29 mouse cellular contexts compared by ENCODE assay signal in the genomic region with DNA sequence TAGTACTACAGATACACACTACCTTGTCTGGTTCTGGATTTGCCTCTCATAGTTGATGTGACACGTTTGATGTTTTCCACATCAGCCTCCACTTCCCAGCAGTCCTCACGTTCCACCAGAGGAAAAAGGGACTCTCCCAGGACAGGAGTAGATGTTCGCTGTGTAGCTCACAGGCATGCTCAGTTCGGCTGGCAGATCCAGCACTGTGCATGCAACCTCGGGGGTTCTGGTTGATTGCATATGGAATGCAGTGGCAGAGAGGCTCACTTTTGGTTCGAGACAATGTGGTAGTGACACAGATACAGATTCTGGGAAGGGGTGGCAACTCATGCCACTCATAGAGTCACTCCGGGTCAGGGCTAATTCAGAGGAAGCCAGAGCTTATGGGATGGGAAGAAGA. TPM values are rescaled to one million over a fixed set of nuclear protein-coding genes. Genes with fewer than 3 reads are reported as not detected.
A peak's percentile ranks its signal among the peaks of the same experiment; 100 is the strongest.
DNase-seq lines count a peak whose midpoint lies in the region; ATAC-seq and TF ChIP-seq lines count a peak whose summit lies in the region.
"Had no signal": no experiment of that assay in that cellular context is flagged by ENCODE, and none has a peak within 500 bp of the region (broad histone marks: within the 10 kb centered on the region; RNA-seq: fewer than 3 reads in every experiment).

No protein-coding gene starts in this region.

- no peak overlapping the region for H3K9ac ChIP-seq in kidney, embryonic 14.5 days (ENCODE audit: low read depth, low read length)
- H3K9ac ChIP-seq in kidney, postnatal 0 days (ENCODE audit: low read depth, low read length) = no peak overlapping the region
- no peak overlapping the region for H3K9ac ChIP-seq in kidney, embryonic 15.5 days
- H3K9ac ChIP-seq: embryonic facial prominence, embryonic 13.5 days; embryonic facial prominence, embryonic 15.5 days; forebrain, embryonic 12.5 days had no signal

- WGBS in kidney, embryonic 14.5 days = 51% methylated on average over 7 of the region's 7 CpGs
- WGBS in kidney, postnatal 0 days = 31% methylated on average over 7 of the region's 7 CpGs
- WGBS in kidney, embryonic 15.5 days = 60% methylated on average over 7 of the region's 7 CpGs

- no peak overlapping the region for H3K27ac ChIP-seq in kidney, embryonic 14.5 days (ENCODE audit: low read depth, low read length)
- H3K27ac ChIP-seq in kidney, postnatal 0 days = no peak overlapping the region
- H3K27ac ChIP-seq in kidney, embryonic 15.5 days = no peak overlapping the region
- H3K27ac ChIP-seq: embryonic facial prominence, embryonic 13.5 days; embryonic facial prominence, embryonic 15.5 days; forebrain, embryonic 10.5 days; forebrain, embryonic 12.5 days had no signal

- no peaks in the 10 kb centered on the region for H3K9me3 ChIP-seq in kidney, embryonic 14.5 days (ENCODE audit: control insufficient read depth, low read length)
- no peaks in the 10 kb centered on the region for H3K9me3 ChIP-seq in kidney, postnatal 0 days (replicated peaks; ENCODE audit: low read length)
- no peaks in the 10 kb centered on the region for H3K9me3 ChIP-seq in kidney, embryonic 15.5 days (replicated peaks)
- H3K9me3 ChIP-seq: embryonic facial prominence, embryonic 15.5 days; forebrain, embryonic 10.5 days; forebrain, embryonic 12.5 days had no signal

- H3K4me3 ChIP-seq in kidney, embryonic 14.5 days (ENCODE audit: low read length) = no peak overlapping the region
- no peak overlapping the region for H3K4me3 ChIP-seq in kidney, postnatal 0 days (replicated peaks; ENCODE audit: low read depth, low read length)
- H3K4me3 ChIP-seq in kidney, embryonic 15.5 days (replicated peaks) = no peak overlapping the region
- H3K4me3 ChIP-seq: embryonic facial prominence, embryonic 13.5 days; embryonic facial prominence, embryonic 15.5 days; erythroblast, embryonic 14.5 days; forebrain, embryonic 10.5 days; forebrain, embryonic 12.5 days had no signal

- H3K4me2 ChIP-seq in kidney, embryonic 14.5 days (replicated peaks; ENCODE audit: low read depth, low read length) = no peak overlapping the region
- H3K4me2 ChIP-seq in kidney, postnatal 0 days (ENCODE audit: low read length) = no peak overlapping the region
- H3K4me2 ChIP-seq in kidney, embryonic 15.5 days = no peak overlapping the region
- H3K4me2 ChIP-seq: embryonic facial prominence, embryonic 13.5 days; embryonic facial prominence, embryonic 15.5 days; forebrain, embryonic 12.5 days had no signal

- H3K4me1 ChIP-seq in kidney, embryonic 14.5 days (ENCODE audit: control insufficient read depth, insufficient read depth, low read length) = 0 out of 2 replicates have a peak, but pooled peaks cover 8% of the 10 kb centered on the region
- no peaks in the 10 kb centered on the region for H3K4me1 ChIP-seq in kidney, postnatal 0 days (replicated peaks; ENCODE audit: insufficient read depth, low read length)
- peaks cover 5% of the 10 kb centered on the region; the same call in 1 of the 2 replicates for H3K4me1 ChIP-seq in kidney, embryonic 15.5 days

- H3K27me3 ChIP-seq in kidney, embryonic 14.5 days (ENCODE audit: control insufficient read depth, insufficient read depth, low read length) = no peaks in the 10 kb centered on the region
- no peaks in the 10 kb centered on the region for H3K27me3 ChIP-seq in kidney, postnatal 0 days (ENCODE audit: insufficient read depth, low read length)
- H3K27me3 ChIP-seq in kidney, embryonic 15.5 days = no peaks in the 10 kb centered on the region
- H3K27me3 ChIP-seq: CH12.LX; embryonic facial prominence, embryonic 13.5 days; embryonic facial prominence, embryonic 15.5 days; forebrain, embryonic 12.5 days had no signal

- ATAC-seq in kidney, embryonic 14.5 days (ENCODE audit: low FRiP score, low TSS enrichment) = peak; percentile 66; the same call in 1 of the 2 replicates
- ATAC-seq in kidney, postnatal 0 days (replicated peaks; ENCODE audit: low FRiP score, low read depth) = peak; percentile 54; the same call in 1 of the 2 replicates
- ATAC-seq in kidney, embryonic 15.5 days (replicated peaks; ENCODE audit: low FRiP score) = no peak; the same call in 1 of the 2 replicates
- ATAC-seq: activated CD4-positive, CD25-positive, alpha-beta regulatory T cell, adult 4 months; CD4-positive, CD25-positive, alpha-beta regulatory T cell, adult 4 months; forebrain, embryonic 14.5 days; forebrain, embryonic 16.5 days had no signal

- no peak for DNase-seq in kidney, adult 11 months
- DNase-seq in kidney, postnatal 0 days (ENCODE audit: low spot score) = peak; percentile 34
- DNase-seq in kidney, postnatal 14 days = peak; percentile 14
- no peak for DNase-seq in kidney, adult 8-10 months
- DNase-seq in Muller cell, postnatal 12 days (ENCODE audit: inconsistent ontology term) = peak; percentile 19
- no peak for DNase-seq in adrenal gland, adult 8-10 months
- DNase-seq: adrenal gland, postnatal 10 days; adrenal gland, postnatal 25 days; B cell, adult 2 months; cerebellum, adult 11 months; cerebellum, adult 18-20 months; cerebellum, adult 8-10 months; cerebellum, adult 9-11 months; cerebellum, postnatal 14 days; cerebellum, postnatal 36 days; embryo, embryonic 11 days had no signal

- TF ChIP-seq CTCF in kidney, postnatal 0 days (IDR thresholded peaks at IDR 0.05; ENCODE audit: low read depth) = no peak

- no peaks in the 10 kb centered on the region for H3K36me3 ChIP-seq in kidney, embryonic 14.5 days (ENCODE audit: control insufficient read depth, insufficient read depth, low read length)
- H3K36me3 ChIP-seq in kidney, postnatal 0 days (ENCODE audit: insufficient read depth, low read length) = no peaks in the 10 kb centered on the region
- H3K36me3 ChIP-seq in kidney, embryonic 15.5 days = no peaks in the 10 kb centered on the region
- H3K36me3 ChIP-seq: embryonic facial prominence, embryonic 13.5 days; embryonic facial prominence, embryonic 15.5 days; forebrain, embryonic 10.5 days; forebrain, embryonic 12.5 days; G1E had no signal

RNA-seq across cellular contexts. Expression of gene Magi1, which starts 28.6 kb away (rescaled TPM):
- 10.6 and 10.9 TPM in 2 replicates for polyA plus RNA-seq in kidney, embryonic 14.5 days (2014; fragmentation: Nextera tagmentation; extraction: Ambion mirVana)
- polyA plus RNA-seq in kidney, postnatal 0 days (2015; fragmentation: Nextera tagmentation; extraction: Ambion mirVana) = 6.2 TPM in 2 replicates
- polyA plus RNA-seq in kidney, embryonic 15.5 days (2015; fragmentation: Nextera tagmentation; extraction: Ambion mirVana) = 9.8 and 10.2 TPM in 2 replicates
- 10 to 100 TPM; 16.5 to 69.9 (median 38.8) TPM for total RNA-seq in adrenal gland, adult 8-10 months (2022)
- total RNA-seq: CH12.LX had no signal

Comparison
In these comparisons a context has a peak if more than half of its experiments do, and no peak if none do; other contexts are left out.
1. DNase-seq: peak in kidney, postnatal 0 days (single experiment), kidney, postnatal 14 days (single experiment) and Muller cell, postnatal 12 days (single experiment); none in kidney, adult 11 months (single experiment), kidney, adult 8-10 months (0 of 2) and adrenal gland, adult 8-10 months (single experiment).